ENCODE assay signal across 24 mouse cellular contexts in the genomic region with DNA sequence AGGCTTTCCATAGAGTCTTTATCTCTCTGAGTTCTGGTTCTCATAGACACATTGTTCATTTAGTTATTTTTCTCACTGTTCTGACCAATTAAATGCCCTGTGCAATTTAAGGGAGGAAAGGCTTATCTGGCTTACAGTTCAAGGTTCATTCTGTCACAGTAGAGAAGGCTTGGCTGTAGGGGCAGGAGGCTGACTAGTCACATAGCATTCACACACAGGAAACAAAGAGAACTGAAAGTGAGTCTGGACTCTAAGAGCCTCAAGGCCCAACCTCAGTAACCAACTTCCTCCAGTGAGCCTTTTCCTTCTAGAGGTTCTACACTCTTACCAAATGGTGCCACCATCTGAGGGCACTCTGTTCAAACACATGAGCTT. TPM values are rescaled to one million over a fixed set of nuclear protein-coding genes. Genes with fewer than 3 reads are reported as not detected.
DNase-seq lines count a peak whose midpoint lies in the region; ATAC-seq and TF ChIP-seq lines count a peak whose summit lies in the region.
"Had no signal": no experiment of that assay in that cellular context is flagged by ENCODE, and none has a peak within 500 bp of the region (broad histone marks: within the 10 kb centered on the region; RNA-seq: fewer than 3 reads in every experiment).

No protein-coding gene starts in this region.

- no peaks in the 10 kb centered on the region for H3K36me3 ChIP-seq in liver, adult 2 months (ENCODE audit: control insufficient read depth, insufficient read depth, low read length)
- no peaks in the 10 kb centered on the region for H3K36me3 ChIP-seq in intestine, postnatal 0 days (ENCODE audit: control insufficient read depth, insufficient read depth)
- H3K36me3 ChIP-seq: embryonic facial prominence, embryonic 15.5 days; forebrain, embryonic 10.5 days had no signal

- no peak for TF ChIP-seq POLR2A in liver, adult 2 months (IDR thresholded peaks at IDR 0.05; ENCODE audit: extremely low read depth, insufficient read depth, low read length)
- no peak for TF ChIP-seq POLR2A in cortical plate, adult 2 months (IDR thresholded peaks at IDR 0.05; ENCODE audit: extremely low read depth, insufficient read depth, low read length)

- TF ChIP-seq CTCF in liver, adult 2 months (IDR thresholded peaks at IDR 0.05; ENCODE audit: low read depth, low read length), result no peak
- no peak for TF ChIP-seq CTCF in cortical plate, adult 2 months (IDR thresholded peaks at IDR 0.05; ENCODE audit: extremely low read depth, insufficient read depth, low read length)
- no peak for TF ChIP-seq CTCF in intestine, postnatal 0 days (IDR thresholded peaks at IDR 0.05; ENCODE audit: low read depth)

- no peak overlapping the region for H3K4me2 ChIP-seq in intestine, postnatal 0 days (replicated peaks; ENCODE audit: low read depth)
- H3K4me2 ChIP-seq: embryonic facial prominence, embryonic 15.5 days; hindbrain, embryonic 14.5 days had no signal

- peak; percentile 11 for DNase-seq in liver, adult 2 months (ENCODE audit: extremely low read depth, low read depth, low spot score)
- DNase-seq in liver, result no peak
- no peak for DNase-seq in gastrocnemius, postnatal 14 days
- DNase-seq in left cerebral cortex, adult 18-20 months (ENCODE audit: low spot score in 2 of 2), result no peak
- DNase-seq: adrenal gland, postnatal 14 days; B cell, adult 2 months; cerebellum, adult 18-20 months; cerebellum, postnatal 10 days; embryo, embryonic 11 days; gastrocnemius, adult 2 months; gastrocnemius, postnatal 36 days; heart, adult 11 months; heart, postnatal 10 days; heart, postnatal 4 days had no signal

- no peaks in the 10 kb centered on the region for H3K79me2 ChIP-seq in liver, adult 2 months (ENCODE audit: control insufficient read depth, insufficient read depth, low read length)

- peak; percentile 90 for ATAC-seq in intestine, postnatal 0 days
- ATAC-seq in megakaryocyte, adult 5-6 weeks (ENCODE audit: poor library complexity, severe bottlenecking), result no peak
- ATAC-seq: CD4-positive, CD25-positive, alpha-beta regulatory T cell, adult 4 months; forebrain, embryonic 14.5 days had no signal

- H3K9ac ChIP-seq in liver, adult 2 months (ENCODE audit: low read depth, low read length), result no peak overlapping the region
- H3K9ac ChIP-seq in intestine, postnatal 0 days (ENCODE audit: low read depth, low read length), result no peak overlapping the region
- H3K9ac ChIP-seq: embryonic facial prominence, embryonic 15.5 days; hindbrain, embryonic 14.5 days had no signal

- no peak overlapping the region for H3K27ac ChIP-seq in liver, adult 2 months (replicated peaks; ENCODE audit: insufficient read depth, low read depth, low read length)
- peak overlapping the region; percentile 83 for H3K27ac ChIP-seq in cortical plate, adult 2 months (ENCODE audit: insufficient read depth, low read length)
- H3K27ac ChIP-seq in intestine, postnatal 0 days (ENCODE audit: low read depth, low read length), result peak overlapping the region; percentile 37; the same call in 1 of the 2 replicates
- H3K27ac ChIP-seq: embryonic facial prominence, embryonic 15.5 days; forebrain, embryonic 10.5 days; gastrocnemius, adult 2 months; hindbrain, embryonic 14.5 days had no signal

- no peaks in the 10 kb centered on the region for H3K4me1 ChIP-seq in liver, adult 2 months (ENCODE audit: control insufficient read depth, insufficient read depth, low read length)
- no peaks in the 10 kb centered on the region for H3K4me1 ChIP-seq in cortical plate, adult 2 months (ENCODE audit: control insufficient read depth, insufficient read depth, low read length)
- no peaks in the 10 kb centered on the region for H3K4me1 ChIP-seq in intestine, postnatal 0 days (replicated peaks; ENCODE audit: control insufficient read depth, insufficient read depth, low read length)
- H3K4me1 ChIP-seq: embryonic facial prominence, embryonic 15.5 days had no signal

- no peaks in the 10 kb centered on the region for H3K9me3 ChIP-seq in intestine, postnatal 0 days (ENCODE audit: control insufficient read depth)
- H3K9me3 ChIP-seq: embryonic facial prominence, embryonic 15.5 days; forebrain, embryonic 10.5 days had no signal

- intact Hi-C loops in gastrocnemius, postnatal 14 days (cut with DNase I; ENCODE audit: low total_unique reads), result no loop called here

- no peak overlapping the region for H3K4me3 ChIP-seq in liver, adult 2 months (ENCODE audit: insufficient read depth, low read depth, low read length)
- H3K4me3 ChIP-seq in cortical plate, adult 2 months (ENCODE audit: insufficient read depth, low read length), result no peak overlapping the region
- no peak overlapping the region for H3K4me3 ChIP-seq in intestine, postnatal 0 days (ENCODE audit: low read depth, low read length)
- H3K4me3 ChIP-seq: embryonic facial prominence, embryonic 15.5 days; erythroblast, embryonic 14.5 days; forebrain, embryonic 10.5 days; gastrocnemius, adult 2 months had no signal

- H3K27me3 ChIP-seq in liver, adult 2 months (ENCODE audit: control insufficient read depth, insufficient read depth, low read length), result no peaks in the 10 kb centered on the region
- no peaks in the 10 kb centered on the region for H3K27me3 ChIP-seq in intestine, postnatal 0 days (replicated peaks; ENCODE audit: control insufficient read depth, insufficient read depth, low read length)
- H3K27me3 ChIP-seq: embryonic facial prominence, embryonic 15.5 days had no signal

RNA-seq across cellular contexts. Expression of gene Arnt2, which starts 11.3 kb away (rescaled TPM):
- total RNA-seq in liver, adult 2 months (2014; rRNA removed), result under 0.01 TPM in 1 of 2 replicates, not detected in the other
- polyA plus RNA-seq in liver, adult 2 months (2012; rRNA removed), result not detected in 2 replicates
- polyA plus RNA-seq in cortical plate, adult 2 months (2012; rRNA removed), result 172 and 190 TPM in 2 replicates
- 2.6 and 2.7 TPM in 2 replicates for polyA plus RNA-seq in intestine, postnatal 0 days (2015; fragmentation: Nextera tagmentation; extraction: Ambion mirVana)
- 1 to 10 TPM; 1.1 to 2.0 TPM for total RNA-seq in gastrocnemius, postnatal 14 days (2021)
- 0.18 TPM in 1 of 2 replicates, not detected in the other for total RNA-seq in megakaryocyte, adult 5-6 weeks (2015)
- not detected in 2 replicates for total RNA-seq in megakaryocyte, adult 5-6 weeks (2017)
- total RNA-seq in left cerebral cortex, adult 18-20 months (2021), result 100 to 1,000 TPM; 250 to 252 TPM
- total RNA-seq: MEL had no signal
- polyA plus RNA-seq: erythroblast, embryonic 14.5 days had no signal

Comparison
In these comparisons a context has a peak if more than half of its experiments do, and no peak if none do; other contexts are left out.
1. RNA of gene Arnt2, which starts 11.3 kb away (total RNA-seq): 250 to 252 TPM in left cerebral cortex, adult 18-20 months; 1.1 to 2.0 TPM in gastrocnemius, postnatal 14 days, under 0.01 TPM in liver, adult 2 months and 0.18 TPM in megakaryocyte, adult 5-6 weeks; every median in the first group is over 10 times any median in the second.